Mouse (Mus musculus) inflammation-experienced regulatory T-cells, adult 6 months (primary cell): ENCODE measurements around the gene Sgms2. TPM values are rescaled to one million over a fixed set of nuclear protein-coding genes. Genes with fewer than 3 reads are reported as not detected.

Experiments used
- ATAC-seq: one replicate; pipeline ENCODE4 v1.8.0; 2017
- polyA plus RNA-seq, 3 experiments: library from polyadenylated mRNA; unstranded; fragments of 100-300 nt; shearing (Covaris generic); gene quantifications; one replicate each; pipeline ENCODE4 v1.2.1; 2017

Sgms2 gene
- under 1 TPM in 2 of 3 experiments, not detected in 1; 0.06 to 0.09 TPM for polyA plus RNA-seq

- no peak for ATAC-seq
These were observed at the start of gene Sgms2 for GRCm38 (mm10) chr3:131491361-131491925. Gene Sgms2, minus strand, starts transcription at chr3:131491411.

GRCm38 (mm10) chr3:131525229-131525628 is 34.0 kb upstream of the Sgms2 start:
- ATAC-seq: no peak

DNA sequence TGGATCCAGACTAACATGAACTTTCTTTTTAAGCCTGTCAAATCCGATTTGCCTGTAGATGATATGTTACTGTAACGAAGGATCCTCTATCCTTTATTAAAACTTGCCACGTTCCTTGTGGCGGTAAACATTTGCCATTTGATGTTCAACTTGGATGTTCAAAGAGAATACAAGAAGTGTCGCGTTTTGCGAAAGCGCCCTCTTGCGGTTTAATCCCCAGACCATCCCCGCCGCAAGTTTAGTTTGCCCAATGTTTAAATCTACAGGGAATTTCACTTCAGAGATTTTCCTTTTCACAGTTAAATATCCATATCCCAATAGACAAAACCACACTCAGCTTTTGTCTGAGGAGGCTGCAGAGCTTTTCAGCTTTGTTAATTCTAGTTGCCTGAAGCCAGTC is 33.6 kb upstream of the Sgms2 start:
- no peak for ATAC-seq

- ATAC-seq: no peak
These were observed 33.0 kb upstream of the Sgms2 start for GRCm38 (mm10) chr3:131524210-131524609.

GRCm38 (mm10) chr3:131523749-131524148 is 32.5 kb upstream of the Sgms2 start:
- no peak for ATAC-seq

- no peak for ATAC-seq
These were observed 31.0 kb upstream of the Sgms2 start for GRCm38 (mm10) chr3:131522243-131522642.

DNA sequence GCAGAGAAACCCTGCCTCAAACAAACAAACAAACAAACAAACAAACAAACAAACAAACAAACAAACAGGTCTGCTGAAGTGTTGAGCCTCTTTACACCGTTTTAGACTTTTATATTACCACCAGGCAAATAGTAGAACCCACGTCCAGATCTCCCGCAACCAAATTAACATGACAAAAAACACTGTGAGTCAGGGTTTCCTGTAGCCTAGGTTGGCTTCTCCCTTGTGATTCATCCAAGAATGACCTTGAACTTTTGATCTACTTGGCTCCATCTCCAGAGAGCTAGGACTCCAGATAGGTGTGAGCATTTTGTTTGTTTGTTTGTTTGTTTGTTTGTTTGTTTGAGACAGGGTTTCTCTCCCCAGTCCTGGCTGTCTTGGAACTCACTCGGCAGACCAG is 30.0 kb upstream of the Sgms2 start:
- no peak for ATAC-seq

GRCm38 (mm10) chr3:131517756-131518155 is 26.5 kb upstream of the Sgms2 start:
- no peak for ATAC-seq

GRCm38 (mm10) chr3:131516332-131516999 is 25.3 kb upstream of the Sgms2 start:
- ATAC-seq: no peak

DNA sequence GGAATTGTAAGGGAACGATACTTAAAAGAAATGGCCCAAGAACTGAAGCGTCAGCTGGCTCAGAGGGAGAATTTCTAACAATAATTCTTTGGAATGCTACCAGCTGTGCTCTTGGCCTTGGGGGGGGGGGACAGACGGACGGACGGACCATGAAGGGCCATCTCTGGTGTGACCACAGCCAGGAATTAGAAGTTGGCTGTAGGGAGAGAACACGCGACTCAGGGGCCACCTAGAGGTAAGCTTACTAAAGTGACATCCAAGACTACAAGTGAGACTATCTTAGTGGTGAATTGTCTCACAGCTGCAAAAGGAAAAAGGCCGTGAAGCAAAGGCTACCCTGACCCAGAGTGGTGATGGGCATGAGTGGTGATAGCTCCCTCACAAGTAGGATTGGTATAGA is 20.4 kb upstream of the Sgms2 start:
- ATAC-seq: no peak

DNA sequence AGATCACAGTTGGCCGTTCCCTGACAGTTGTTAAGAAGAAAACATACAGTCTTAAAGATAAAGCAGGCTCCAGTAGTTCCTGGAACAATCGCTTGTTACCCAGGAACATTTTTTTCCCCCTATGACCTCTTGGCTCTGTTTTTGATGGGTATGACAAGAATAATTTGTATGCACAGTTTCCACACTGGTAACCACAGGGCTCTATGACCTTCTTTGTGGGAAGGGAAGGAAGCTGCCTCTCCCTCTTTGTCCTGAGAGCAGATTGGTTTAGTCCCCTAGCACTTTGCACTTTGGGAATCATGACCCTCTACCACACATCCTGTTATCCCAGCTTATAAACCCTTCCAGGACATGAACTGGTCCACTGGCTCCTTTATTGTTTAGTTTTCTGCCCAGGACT is 16.8 kb upstream of the Sgms2 start:
- no peak for ATAC-seq

DNA sequence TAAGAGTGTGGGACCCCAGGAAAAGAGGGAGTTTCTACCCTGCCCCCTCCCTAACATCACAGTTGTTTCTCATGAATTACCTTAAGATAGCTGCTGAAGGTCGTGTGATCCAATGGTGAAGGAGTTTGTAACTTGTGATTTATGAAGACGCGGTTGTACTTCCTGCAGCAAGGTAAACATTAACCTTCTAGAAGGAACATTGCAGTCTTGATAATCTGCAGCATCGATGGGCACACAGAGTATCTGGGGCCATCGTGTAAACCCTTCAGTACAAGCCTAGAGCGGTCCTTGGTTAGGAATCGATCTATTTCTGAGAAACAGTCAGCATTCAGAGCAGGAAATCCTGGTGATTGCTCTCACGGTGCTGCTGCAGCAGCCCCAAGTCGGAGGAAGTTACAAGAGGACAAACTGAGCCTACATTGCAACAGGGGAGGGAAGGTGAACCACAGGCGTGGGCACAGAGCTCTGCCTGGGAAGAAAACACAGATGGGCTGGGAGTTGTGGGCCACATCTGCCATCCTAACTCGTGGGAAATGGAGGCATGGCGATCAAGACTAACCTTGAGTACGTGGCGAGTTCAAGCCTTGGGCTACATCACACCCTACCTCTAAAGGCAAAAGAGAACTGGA is 13.5 kb upstream of the Sgms2 start:
- ATAC-seq: no peak

- no peak for ATAC-seq
These were observed 10.6 kb upstream of the Sgms2 start for GRCm38 (mm10) chr3:131501677-131502370.

GRCm38 (mm10) chr3:131499651-131500050 is 8.4 kb upstream of the Sgms2 start:
- ATAC-seq: no peak

DNA sequence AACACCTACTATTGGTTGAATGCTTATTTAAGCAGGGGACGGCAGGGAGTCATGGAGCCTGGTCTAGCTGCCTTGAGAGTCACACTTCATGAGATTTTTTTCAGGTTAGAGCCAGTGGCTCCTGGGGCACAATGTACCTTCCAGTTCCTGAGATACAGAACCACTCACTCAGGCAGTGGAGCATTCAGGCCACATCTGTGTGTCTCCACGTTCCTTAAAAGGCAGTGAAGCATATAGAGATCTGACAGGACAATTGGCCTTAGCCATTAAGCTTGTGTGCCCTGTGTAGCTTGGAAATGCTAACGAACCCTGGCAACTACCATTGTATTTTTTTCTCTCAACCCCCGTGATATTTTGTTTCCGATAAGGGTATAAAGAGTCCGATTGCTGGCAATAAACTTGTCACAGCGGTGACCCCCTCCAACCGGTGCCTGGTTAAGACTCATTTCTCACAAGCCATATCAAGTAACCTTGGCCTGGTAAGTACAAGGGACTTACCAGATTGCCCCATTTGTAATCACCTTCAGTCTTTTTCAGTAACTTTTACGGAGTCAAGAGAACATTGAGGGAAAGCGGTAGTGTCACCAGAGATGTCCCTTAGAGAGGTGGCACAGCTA is 5.4 kb upstream of the Sgms2 start:
- no peak for ATAC-seq

- no peak for ATAC-seq
These were observed 3.9 kb upstream of the Sgms2 start for GRCm38 (mm10) chr3:131495076-131495475.

DNA sequence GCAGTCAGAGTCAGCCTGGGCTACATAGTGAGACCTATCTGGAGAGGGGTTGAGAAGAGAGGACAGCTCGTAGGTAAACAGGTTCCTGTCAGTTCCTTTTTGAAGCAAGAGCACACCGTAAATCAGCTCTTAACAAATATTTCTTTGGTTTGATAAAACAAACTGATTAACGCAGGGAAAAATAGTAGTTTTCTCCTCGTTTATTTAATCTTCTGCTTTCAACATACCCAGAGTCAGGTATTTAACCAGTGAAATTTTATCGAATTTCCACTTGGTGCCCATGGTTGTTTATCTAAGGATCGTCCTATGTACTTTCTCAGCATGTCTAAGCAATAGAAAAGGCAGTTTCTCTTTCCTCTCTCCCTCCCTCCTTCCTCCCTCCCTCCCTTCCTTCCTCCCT is 2.0 kb upstream of the Sgms2 start:
- ATAC-seq: no peak

DNA sequence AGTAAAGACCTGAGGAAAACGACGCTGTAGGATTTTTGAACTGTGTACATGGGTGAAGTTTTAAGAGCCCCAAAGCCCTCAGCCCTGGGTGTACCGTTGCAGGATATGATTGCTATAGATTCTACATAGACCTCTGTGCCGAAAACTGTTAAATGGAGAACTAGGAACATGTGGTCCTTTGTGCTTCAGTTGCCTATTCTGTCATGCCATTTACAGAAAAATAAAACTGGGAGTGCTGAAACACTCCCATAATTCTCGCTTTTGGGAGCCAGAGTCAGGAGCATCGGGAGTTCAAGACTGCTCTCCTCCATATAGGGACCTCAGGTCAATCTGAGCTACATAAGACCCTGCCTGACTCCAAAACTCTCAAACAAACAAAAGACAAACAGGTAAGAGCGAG is 769 bp upstream of the Sgms2 start:
- ATAC-seq: no peak

DNA sequence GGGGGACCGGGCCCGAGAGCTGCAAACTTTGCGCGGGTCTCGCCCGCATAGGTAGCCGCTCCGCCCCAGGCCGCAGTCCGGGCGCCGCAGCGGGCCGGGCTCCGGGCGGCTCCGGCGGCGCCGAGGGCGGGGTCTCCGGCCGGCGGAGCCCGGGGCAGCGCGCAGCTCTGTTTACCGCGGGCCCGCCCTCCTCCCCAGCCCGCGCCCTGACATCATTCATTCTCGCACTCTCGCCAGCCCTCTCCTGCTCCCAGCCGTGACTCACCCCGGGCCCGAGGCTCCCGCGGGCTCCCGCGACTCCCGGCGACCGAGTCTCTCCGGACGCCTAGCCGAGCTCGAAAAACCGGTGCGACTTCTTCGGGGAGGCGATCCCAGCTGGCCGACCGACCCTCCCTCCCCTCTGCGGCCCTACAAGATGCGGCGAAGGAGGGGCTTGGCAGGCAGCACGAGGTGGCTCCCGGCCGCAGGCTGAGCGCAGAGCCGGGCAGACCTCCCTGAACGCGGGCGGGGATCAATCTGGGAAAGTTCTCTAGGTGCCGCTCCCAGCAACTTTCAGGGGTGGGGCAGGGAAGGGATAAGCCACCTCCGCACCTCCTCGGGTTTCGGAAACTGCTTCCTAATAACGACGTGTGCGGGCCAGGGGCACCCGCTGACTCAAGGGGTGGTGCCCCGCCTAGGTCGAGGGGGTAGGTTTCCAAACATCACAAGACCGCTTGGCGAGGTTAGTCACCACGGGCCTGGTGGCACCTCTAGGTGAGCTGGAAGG is 885 bp downstream of the Sgms2 start:
- ATAC-seq: no peak

- ATAC-seq: no peak
These were observed 1.5 kb downstream of the Sgms2 start for GRCm38 (mm10) chr3:131489657-131490142.

- ATAC-seq: no peak
These were observed 2.2 kb downstream of the Sgms2 start for GRCm38 (mm10) chr3:131488969-131489368.

GRCm38 (mm10) chr3:131488403-131488802 is 2.8 kb downstream of the Sgms2 start:
- ATAC-seq: no peak
